Mouse (Mus musculus) gonadal fat pad, adult 2 months (tissue): ENCODE measurements around the gene Xpnpep3. TPM values are rescaled to one million over a fixed set of nuclear protein-coding genes. Genes with fewer than 3 reads are reported as not detected.
"Not testable (repeated sequence)": the region's sequence is repeated elsewhere in the genome, so short reads cannot be mapped to it uniquely, and the experiment has no call there.

Experiments used
- DNase-seq: peaks from one replicate; pipeline ENCODE4 v3.0.0-alpha.2; 2012; ENCODE audit warnings: low read depth
- polyA plus RNA-seq: library from polyadenylated mRNA; depleted of rRNA; stranded (reverse); fragments of >200 nt; gene quantifications from 2 replicates; pipeline ENCODE4 v1.2.3, GENCODE M21; 2012; rRNA removed

Xpnpep3 gene
- polyA plus RNA-seq, 1 experiment = 13.3 TPM

DNA sequence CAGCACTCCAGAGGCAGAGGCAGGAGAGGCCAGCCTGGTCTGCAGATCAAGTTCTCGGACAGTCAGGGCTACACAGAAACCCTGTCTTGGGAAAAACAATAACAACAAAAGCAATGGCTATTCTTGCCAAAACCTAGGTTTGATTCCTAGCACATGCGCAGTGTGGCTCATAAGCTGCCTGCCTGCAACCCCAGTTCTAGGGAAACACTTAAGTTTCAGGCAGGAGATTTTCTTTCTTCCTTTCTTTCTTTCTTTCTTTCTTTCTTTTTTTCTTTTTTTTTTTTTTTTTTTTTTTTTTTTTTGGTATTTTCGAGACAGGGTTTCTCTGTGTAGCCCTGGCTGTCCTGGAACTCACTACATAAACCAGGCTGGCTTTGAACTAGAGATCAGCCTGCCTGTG, 80.3 kb downstream of the Xpnpep3 start:
- not testable (repeated sequence) for DNase-seq

GRCm38 (mm10) chr15:81480977-81481379, 81.0 kb downstream of the Xpnpep3 start:
- no peak for DNase-seq

GRCm38 (mm10) chr15:81482966-81483365, 83.0 kb downstream of the Xpnpep3 start:
- no peak for DNase-seq

GRCm38 (mm10) chr15:81483691-81484090, 83.8 kb downstream of the Xpnpep3 start:
- DNase-seq = no peak

- no peak for DNase-seq
Observed at GRCm38 (mm10) chr15:81485483-81485882, 85.5 kb downstream of the Xpnpep3 start.

GRCm38 (mm10) chr15:81503466-81503865, 103.5 kb downstream of the Xpnpep3 start:
- no peak for DNase-seq

DNA sequence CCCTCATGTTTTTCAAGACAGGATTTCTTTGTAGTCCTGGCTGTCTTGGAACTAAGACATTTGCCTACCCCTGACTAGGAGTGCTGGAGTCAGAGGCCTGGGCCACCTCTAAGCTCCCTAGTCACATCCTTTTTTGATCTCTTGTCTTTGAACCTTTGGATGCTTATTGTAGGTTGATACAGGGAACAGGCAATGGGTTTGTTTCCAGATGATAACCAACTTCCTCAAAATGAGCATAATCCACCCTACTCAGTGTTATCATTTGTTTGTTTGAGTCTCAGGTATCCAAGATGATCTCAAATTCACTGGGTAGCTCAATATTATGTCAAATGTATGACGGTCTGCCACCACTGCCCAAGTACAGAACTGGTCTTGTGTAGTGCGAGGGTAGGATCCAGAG, 104.1 kb downstream of the Xpnpep3 start:
- DNase-seq = no peak

Other genes with a start within 250 kb of the Xpnpep3 start
- gene Mrtfa, start 209.4 kb upstream of the Xpnpep3 start, polyA plus RNA-seq = 15.5 and 18.2 TPM in 2 replicates
- 2.4 and 3.6 TPM in 2 replicates for gene Mchr1, start 164.6 kb upstream of the Xpnpep3 start, polyA plus RNA-seq
- gene Slc25a17, start 39.3 kb upstream of the Xpnpep3 start, polyA plus RNA-seq = 44.5 and 47.5 TPM in 2 replicates
- 34.2 and 44.4 TPM in 2 replicates for gene St13, start 61 bp upstream of the Xpnpep3 start, polyA plus RNA-seq
- gene Dnajb7, start 8.2 kb downstream of the Xpnpep3 start, polyA plus RNA-seq = 0.22 and 0.60 TPM in 2 replicates
- 62.3 and 68.8 TPM in 2 replicates for gene Rbx1, start 66.2 kb downstream of the Xpnpep3 start, polyA plus RNA-seq
- 24.6 and 41.9 TPM in 2 replicates for gene Ep300, start 185.2 kb downstream of the Xpnpep3 start, polyA plus RNA-seq